Mouse (Mus musculus) spleen, postnatal 4 days (tissue): ENCODE data around the gene Nectin1.

ENCODE experiments used
- DNase-seq, 2 experiments: peaks; one replicate each; pipeline ENCODE4 v3.0.0; 2022; ENCODE audit warnings: low spot score in 2 of 2

The Nectin1 gene

DNA sequence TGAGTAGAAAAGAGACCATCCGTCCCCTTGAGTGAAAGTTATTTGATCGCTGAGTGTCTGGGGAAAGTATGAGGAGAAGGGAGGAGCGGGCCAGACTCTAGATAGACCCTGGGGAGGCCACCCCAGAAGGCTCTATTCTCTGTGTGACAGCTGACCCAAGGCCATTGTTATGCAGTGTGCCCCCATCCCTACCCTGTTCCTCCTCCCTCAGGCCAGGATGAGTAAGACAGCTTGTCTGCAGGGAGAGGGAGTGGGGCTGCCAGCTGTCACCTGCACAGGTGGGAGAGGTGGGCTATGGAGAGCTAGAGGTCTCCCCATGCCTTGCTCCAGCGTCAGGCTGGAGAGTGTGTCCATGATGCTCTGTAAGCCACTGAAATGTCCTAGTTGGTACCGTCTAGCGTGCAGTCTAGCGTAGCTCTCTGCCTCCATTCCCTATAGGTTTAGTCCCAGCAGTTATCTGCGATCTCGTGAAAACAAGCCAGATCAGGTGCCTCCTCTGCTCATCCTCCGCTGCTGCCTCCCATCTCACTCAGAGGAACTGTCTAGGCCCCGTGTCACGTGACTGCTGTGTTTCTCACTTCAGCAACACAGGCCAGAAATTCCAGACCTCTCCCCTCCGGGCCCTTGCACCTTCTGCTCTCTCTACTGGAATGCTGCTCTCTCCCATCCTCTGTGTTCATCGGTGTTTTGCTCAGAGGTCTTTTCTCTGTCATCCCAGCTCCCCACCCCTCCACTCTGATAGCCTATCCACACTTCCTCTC is 21.8 kb downstream of the Nectin1 start:
- no peak for DNase-seq

- DNase-seq, result no peak
These were observed 25.0 kb downstream of the Nectin1 start for GRCm38 (mm10) chr9:43768779-43769178.

- no peak for DNase-seq
These were observed 25.4 kb downstream of the Nectin1 start for GRCm38 (mm10) chr9:43769228-43769627.

- no peak for DNase-seq
These were observed 26.2 kb downstream of the Nectin1 start for GRCm38 (mm10) chr9:43769940-43770339.

GRCm38 (mm10) chr9:43771041-43771440 is 27.3 kb downstream of the Nectin1 start:
- DNase-seq, result no peak

DNA sequence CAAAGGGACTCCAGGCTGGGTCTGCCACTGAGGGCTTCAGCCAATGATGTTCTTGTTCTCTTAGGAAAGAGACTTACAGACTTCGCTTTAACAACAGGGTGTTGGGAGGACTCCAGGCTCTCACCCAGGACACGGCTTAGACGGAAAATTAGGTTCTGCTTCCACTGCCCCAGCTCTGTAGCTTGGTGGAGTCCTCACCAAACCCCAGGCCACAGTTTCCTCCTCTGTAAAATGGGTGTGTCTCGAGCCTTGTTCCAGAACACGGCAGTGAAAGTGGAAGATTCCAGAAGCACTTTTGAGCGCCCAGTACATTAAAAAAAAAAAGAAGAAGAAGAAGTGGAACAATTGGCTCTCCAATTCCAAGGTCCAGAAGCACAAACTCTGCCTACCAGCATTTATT is 28.7 kb downstream of the Nectin1 start:
- no peak for DNase-seq

DNA sequence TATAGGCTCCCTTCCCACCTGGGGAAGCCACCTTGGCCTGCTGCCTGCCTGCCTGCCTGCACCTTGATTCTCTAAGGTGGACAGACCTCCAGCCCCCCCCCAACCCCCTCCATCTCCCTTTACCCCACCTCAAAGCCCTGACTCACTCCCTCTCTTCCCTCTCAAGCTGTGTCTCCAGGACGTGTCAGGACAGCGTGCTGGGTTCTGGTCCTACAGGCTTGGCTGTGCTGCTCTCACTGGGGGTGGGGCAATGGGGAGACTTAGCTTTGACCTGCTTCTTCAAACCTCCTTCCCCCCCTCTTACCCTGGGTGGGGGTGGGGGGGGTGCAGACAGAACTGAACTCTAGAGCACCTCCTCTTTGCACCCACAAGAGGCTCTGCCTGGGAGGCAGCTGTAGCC is 29.7 kb downstream of the Nectin1 start:
- DNase-seq, result no peak

DNA sequence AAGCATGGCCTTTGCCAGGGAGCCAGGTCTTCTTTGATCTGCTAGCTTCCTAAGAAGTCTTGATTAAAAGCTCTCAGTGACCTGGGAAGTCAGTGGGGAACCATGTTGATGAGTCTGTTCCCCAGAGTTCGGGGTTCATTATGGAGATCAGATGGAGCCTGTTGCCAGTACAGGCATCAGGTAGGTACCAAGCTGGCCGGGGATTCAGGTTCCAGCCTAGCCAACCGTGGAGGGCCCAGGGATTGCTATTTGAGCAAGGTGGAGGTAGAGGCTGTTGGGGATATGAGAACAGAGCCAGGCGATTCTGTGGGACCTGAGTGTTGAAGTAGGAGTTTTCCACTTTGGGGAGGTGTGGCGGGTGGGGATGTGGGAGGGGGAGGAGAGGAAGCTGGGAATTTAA is 30.6 kb downstream of the Nectin1 start:
- no peak for DNase-seq

DNA sequence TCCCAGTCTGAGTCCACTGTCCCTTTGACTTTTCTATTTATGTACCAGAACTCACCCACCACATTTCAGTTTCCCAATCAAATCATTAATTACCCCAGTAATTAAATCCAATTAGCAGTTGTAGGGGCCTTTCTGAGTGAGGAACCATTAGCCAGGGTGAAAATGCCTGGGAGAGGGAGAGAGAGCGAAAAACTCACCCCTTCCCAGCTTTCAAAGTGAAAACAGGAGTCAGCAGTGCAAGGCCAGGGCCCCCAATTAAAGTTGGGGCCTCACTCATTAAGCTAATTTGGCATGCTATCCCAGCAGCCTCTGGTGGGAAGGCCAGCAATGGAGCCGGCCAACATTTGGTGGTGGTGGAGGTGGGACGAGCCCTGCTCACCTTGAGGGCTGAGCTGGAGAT is 32.4 kb downstream of the Nectin1 start:
- no peak for DNase-seq

- no peak for DNase-seq
These were observed 33.9 kb downstream of the Nectin1 start for GRCm38 (mm10) chr9:43777362-43778360.

GRCm38 (mm10) chr9:43780883-43781282 is 37.1 kb downstream of the Nectin1 start:
- DNase-seq, result no peak

GRCm38 (mm10) chr9:43782401-43782800 is 38.6 kb downstream of the Nectin1 start:
- no peak for DNase-seq

DNA sequence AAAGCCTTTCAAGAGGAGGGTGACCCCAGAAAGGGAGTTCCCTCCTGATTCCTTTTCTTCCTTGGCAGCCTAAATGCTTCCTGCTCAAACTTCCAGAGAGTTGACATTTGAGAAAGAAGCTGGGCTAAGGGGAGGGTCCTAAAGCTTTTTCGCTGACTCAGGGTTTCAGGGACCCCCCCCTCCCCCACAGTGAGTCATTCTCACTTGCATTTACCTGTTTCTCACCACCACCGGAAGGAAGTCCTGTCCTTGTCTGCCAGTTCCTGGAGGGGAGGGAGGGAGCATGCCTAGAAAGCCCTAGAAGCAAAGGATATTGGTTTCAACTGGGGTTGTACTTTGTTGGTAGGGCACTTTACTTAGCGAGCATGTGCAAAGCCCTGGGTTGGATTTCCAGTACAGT is 40.2 kb downstream of the Nectin1 start:
- DNase-seq, result no peak

DNA sequence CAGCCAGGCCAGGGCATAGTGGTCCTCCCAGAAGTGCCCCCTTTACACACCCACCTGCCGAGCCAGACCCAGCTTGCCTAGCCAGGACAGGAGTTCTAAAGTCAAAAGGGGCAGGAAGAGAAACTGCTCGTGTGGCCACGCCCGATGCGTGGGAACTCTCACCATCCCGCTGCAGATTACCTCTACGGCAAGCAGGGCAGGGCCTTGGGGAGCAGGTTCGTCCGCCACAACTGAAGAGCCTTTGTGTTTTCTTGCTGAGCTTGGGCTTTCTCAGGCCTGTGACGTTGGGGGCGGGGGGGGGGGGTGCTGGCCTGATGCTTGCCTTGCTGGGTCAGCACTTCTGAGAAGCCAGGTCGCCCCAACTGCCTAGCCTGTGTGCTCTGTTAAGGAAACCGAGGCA is 41.1 kb downstream of the Nectin1 start:
- no peak for DNase-seq

GRCm38 (mm10) chr9:43787591-43787990 is 43.8 kb downstream of the Nectin1 start:
- no peak for DNase-seq

GRCm38 (mm10) chr9:43792681-43793080 is 48.9 kb downstream of the Nectin1 start:
- no peak for DNase-seq

GRCm38 (mm10) chr9:43793411-43793810 is 49.6 kb downstream of the Nectin1 start:
- no peak for DNase-seq

GRCm38 (mm10) chr9:43796031-43796430 is 52.2 kb downstream of the Nectin1 start:
- no peak for DNase-seq

GRCm38 (mm10) chr9:43796841-43797740 is 53.3 kb downstream of the Nectin1 start:
- no peak for DNase-seq

GRCm38 (mm10) chr9:43797746-43798145 is 54.0 kb downstream of the Nectin1 start:
- no peak for DNase-seq

GRCm38 (mm10) chr9:43800525-43800924 is 56.7 kb downstream of the Nectin1 start:
- no peak for DNase-seq

- DNase-seq, result peak in 1 of 2 experiments; percentile 34
These were observed 58.1 kb downstream of the Nectin1 start for GRCm38 (mm10) chr9:43801911-43802310.
